Mouse (Mus musculus) heart, embryonic 15.5 days (tissue): Measurements from ENCODE around the gene C7. TPM values are rescaled to one million over a fixed set of nuclear protein-coding genes. Genes with fewer than 3 reads are reported as not detected.
"Not testable (repeated sequence)": the region's sequence is repeated elsewhere in the genome, so short reads cannot be mapped to it uniquely, and the experiment has no call there.

Experiments
- ATAC-seq: fragments of 200-750 bp; cut with Nextera tagmentation; replicated peaks from 2 replicates; pipeline ENCODE4 v1.8.0; 2017; ENCODE audit warnings: low read depth, moderate TSS enrichment; ENCODE audit not compliant: insufficient number of reproducible peaks, insufficient read depth, low FRiP score
- H3K27ac ChIP-seq: fragments of 300-500 bp; sonication (generic); 2 replicates; pipeline ENCODE4 v1.5.1; 2015; ENCODE audit warnings: mild to moderate bottlenecking, inconsistent platforms
- H3K27me3 ChIP-seq: fragments of 300-500 bp; sonication (generic); 2 replicates; pipeline ENCODE4 v1.6.1; 2015; ENCODE audit warnings: inconsistent platforms
- H3K36me3 ChIP-seq: fragments of 300-500 bp; sonication (generic); 2 replicates; pipeline ENCODE4 v1.6.1; 2015; ENCODE audit warnings: mild to moderate bottlenecking, inconsistent platforms
- H3K4me1 ChIP-seq: fragments of 300-500 bp; sonication (generic); replicated peaks from 2 replicates; pipeline ENCODE4 v1.6.1; 2015; ENCODE audit warnings: inconsistent platforms
- H3K4me2 ChIP-seq: fragments of 300-500 bp; sonication (generic); 2 replicates; pipeline ENCODE4 v1.6.1; 2015; ENCODE audit warnings: inconsistent platforms, mild to moderate bottlenecking, moderate library complexity
- H3K4me3 ChIP-seq: fragments of 300-500 bp; sonication (generic); 2 replicates; pipeline ENCODE4 v1.5.1; 2015; ENCODE audit warnings: mild to moderate bottlenecking, inconsistent platforms
- H3K9ac ChIP-seq: fragments of 300-500 bp; sonication (generic); 2 replicates; pipeline ENCODE4 v1.6.1; 2015; ENCODE audit warnings: mild to moderate bottlenecking, inconsistent platforms
- H3K9me3 ChIP-seq: fragments of 300-500 bp; sonication (generic); replicated peaks from 2 replicates; pipeline ENCODE4 v1.6.1; 2016; ENCODE audit warnings: inconsistent platforms
- WGBS: fragments of 180-500 bp; shearing (Covaris S2); methylation state at CpG from one replicate; pipeline ENCODE4 v1.1.7; 2015; ENCODE audit warnings: mixed read lengths; 5-methylcytosine and 5-hydroxymethylcytosine counted together
- polyA plus RNA-seq: library from polyadenylated mRNA; unstranded; fragments of >200 nt; fragmentation: Nextera tagmentation; extraction: Ambion mirVana; gene quantifications from 2 replicates; pipeline ENCODE4 v1.2.1, GENCODE M21; 2015

C7 gene
- polyA plus RNA-seq, 1 experiment from 2014 or later: 0.09 TPM

GRCm38 (mm10) chr15:5088850-5089608 lies 25.5 kb upstream of the C7 start:
- Histone ChIP-seq H3K9ac (no peak overlapping the region), H3K27ac (no peak overlapping the region), H3K36me3 (no peaks in the 10 kb centered on the region), H3K4me1 (no peaks in the 10 kb centered on the region), H3K9me3 (no peaks in the 10 kb centered on the region), H3K27me3 (no peaks in the 10 kb centered on the region), H3K4me2 (no peak overlapping the region), H3K4me3 (no peak overlapping the region)
- WGBS: 65% methylated on average over 7 of the region's 7 CpGs
- ATAC-seq: no peak

- WGBS: 9% methylated on average over 2 of the region's 2 CpGs
- Histone ChIP-seq H3K9me3 (no peaks in the 10 kb centered on the region), H3K4me2 (no peak overlapping the region), H3K9ac (no peak overlapping the region), H3K27ac (no peak overlapping the region), H3K4me3 (no peak overlapping the region), H3K36me3 (no peaks in the 10 kb centered on the region), H3K4me1 (no peaks in the 10 kb centered on the region), H3K27me3 (no peaks in the 10 kb centered on the region)
- no peak for ATAC-seq
These were observed 22.6 kb upstream of the C7 start for GRCm38 (mm10) chr15:5086162-5086561.

GRCm38 (mm10) chr15:5081235-5081634 lies 17.7 kb upstream of the C7 start:
- Histone ChIP-seq H3K27ac (no peak overlapping the region), H3K4me1 (no peaks in the 10 kb centered on the region), H3K4me3 (no peak overlapping the region), H3K4me2 (no peak overlapping the region), H3K9ac (no peak overlapping the region), H3K9me3 (no peaks in the 10 kb centered on the region), H3K36me3 (no peaks in the 10 kb centered on the region), H3K27me3 (no peaks in the 10 kb centered on the region)
- WGBS: 70% methylated on average over 1 of the region's 1 CpGs
- no peak for ATAC-seq

- H3K27ac ChIP-seq: no peak overlapping the region
- H3K27me3 ChIP-seq: no peaks in the 10 kb centered on the region
- 33% methylated on average over 15 of the region's 15 CpGs for WGBS
- peak overlapping the region; percentile 24; the same call in 1 of the 2 replicates for H3K4me2 ChIP-seq
- no peaks in the 10 kb centered on the region for H3K36me3 ChIP-seq
- H3K4me3 ChIP-seq: no peak overlapping the region
- H3K4me1 ChIP-seq: no peaks in the 10 kb centered on the region
- ATAC-seq: peak; percentile 66; the same call in 1 of the 2 replicates
- no peaks in the 10 kb centered on the region for H3K9me3 ChIP-seq
- no peak overlapping the region for H3K9ac ChIP-seq
These were observed 5.4 kb upstream of the C7 start for GRCm38 (mm10) chr15:5068801-5069518.

GRCm38 (mm10) chr15:5045560-5046284 lies 17.8 kb downstream of the C7 start:
- 30% methylated on average over 11 of the region's 11 CpGs for WGBS
- no peak overlapping the region for H3K4me3 ChIP-seq
- peak overlapping the region; percentile 12 for H3K4me2 ChIP-seq
- no peak overlapping the region for H3K9ac ChIP-seq
- H3K4me1 ChIP-seq: no peaks in the 10 kb centered on the region
- no peak overlapping the region for H3K27ac ChIP-seq
- H3K9me3 ChIP-seq: no peaks in the 10 kb centered on the region
- H3K36me3 ChIP-seq: no peaks in the 10 kb centered on the region
- ATAC-seq: peak; percentile 47; the same call in 1 of the 2 replicates
- H3K27me3 ChIP-seq: no peaks in the 10 kb centered on the region

- WGBS: 84% methylated on average over 4 of the region's 4 CpGs
- H3K36me3 ChIP-seq: no peaks in the 10 kb centered on the region
- ATAC-seq: no peak
- H3K4me2 ChIP-seq: no peak overlapping the region
- H3K9ac ChIP-seq: no peak overlapping the region
- no peaks in the 10 kb centered on the region for H3K27me3 ChIP-seq
- no peak overlapping the region for H3K27ac ChIP-seq
- H3K4me1 ChIP-seq: no peaks in the 10 kb centered on the region
- no peak overlapping the region for H3K4me3 ChIP-seq
- no peaks in the 10 kb centered on the region for H3K9me3 ChIP-seq
These were observed 34.3 kb downstream of the C7 start for GRCm38 (mm10) chr15:5029256-5029655.

GRCm38 (mm10) chr15:5023479-5024265 lies 39.9 kb downstream of the C7 start:
- H3K9ac ChIP-seq: not testable (repeated sequence)
- 91% methylated on average over 14 of the region's 14 CpGs for WGBS

GRCm38 (mm10) chr15:5009644-5010107 lies 53.9 kb downstream of the C7 start:
- peak overlapping the region; percentile 39; the same call in 1 of the 2 replicates for H3K4me2 ChIP-seq
- no peaks in the 10 kb centered on the region for H3K4me1 ChIP-seq
- H3K9ac ChIP-seq: no peak overlapping the region
- H3K4me3 ChIP-seq: no peak overlapping the region
- 53% methylated on average over 11 of the region's 11 CpGs for WGBS
- no peaks in the 10 kb centered on the region for H3K9me3 ChIP-seq
- no peak for ATAC-seq
- no peaks in the 10 kb centered on the region for H3K27me3 ChIP-seq
- H3K36me3 ChIP-seq: no peaks in the 10 kb centered on the region
- no peak overlapping the region for H3K27ac ChIP-seq

More at GRCm38 (mm10) chr15:5023479-5024265, 39.9 kb downstream of the C7 start:
- not testable (repeated sequence) for H3K27ac ChIP-seq, H3K27me3 ChIP-seq, H3K9me3 ChIP-seq, ATAC-seq, H3K36me3 ChIP-seq, H3K4me1 ChIP-seq, H3K4me3 ChIP-seq, H3K4me2 ChIP-seq

- WGBS: 70% methylated on average over 6 of the region's 6 CpGs
- Histone ChIP-seq H3K27me3 (no peaks in the 10 kb centered on the region), H3K9ac (no peak overlapping the region), H3K4me3 (no peak overlapping the region), H3K4me2 (no peak overlapping the region), H3K36me3 (no peaks in the 10 kb centered on the region), H3K4me1 (no peaks in the 10 kb centered on the region), H3K27ac (no peak overlapping the region), H3K9me3 (no peaks in the 10 kb centered on the region)
- no peak for ATAC-seq
These were observed 59.9 kb downstream of the C7 start for GRCm38 (mm10) chr15:5003503-5004196.

- Histone ChIP-seq H3K4me2 (no peak overlapping the region), H3K27ac (no peak overlapping the region), H3K36me3 (no peaks in the 10 kb centered on the region), H3K4me1 (no peaks in the 10 kb centered on the region), H3K4me3 (no peak overlapping the region), H3K27me3 (no peaks in the 10 kb centered on the region), H3K9ac (no peak overlapping the region), H3K9me3 (no peaks in the 10 kb centered on the region)
- WGBS: 12% methylated on average over 2 of the region's 2 CpGs
- ATAC-seq: no peak
These were observed 60.6 kb downstream of the C7 start for GRCm38 (mm10) chr15:5002903-5003302.
